Mouse (Mus musculus): ENCODE data around the gene Izumo3.
"Not testable (repeated sequence)": the region's sequence is repeated elsewhere in the genome, so short reads cannot be mapped to it uniquely, and the experiment has no call there.

Izumo3 gene

DNA sequence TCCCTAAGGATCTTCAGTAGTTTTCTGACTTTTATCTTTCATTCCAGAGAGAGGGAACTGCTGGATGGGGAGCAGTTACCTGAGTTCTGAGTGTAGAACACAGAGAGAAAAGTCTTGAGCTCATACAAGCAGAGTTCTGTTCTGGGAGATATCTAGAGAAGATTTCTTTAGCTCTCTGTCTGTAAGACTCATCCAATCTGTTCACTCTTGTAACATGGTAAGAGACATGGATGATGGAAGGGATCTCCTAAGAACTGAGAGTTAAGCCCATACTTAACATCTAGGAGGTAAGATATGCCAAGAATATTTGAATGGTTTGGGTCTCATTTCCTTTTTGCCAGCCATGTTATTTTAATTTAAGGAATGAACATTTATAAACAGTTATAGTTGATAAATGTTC, at the start of gene Izumo3:
TSS of gene Izumo3 (minus strand) at position 101 of the 400 bp plus-strand sequence.
- DNase-seq (ENCODE audit: low spot score) = no peak

DNA sequence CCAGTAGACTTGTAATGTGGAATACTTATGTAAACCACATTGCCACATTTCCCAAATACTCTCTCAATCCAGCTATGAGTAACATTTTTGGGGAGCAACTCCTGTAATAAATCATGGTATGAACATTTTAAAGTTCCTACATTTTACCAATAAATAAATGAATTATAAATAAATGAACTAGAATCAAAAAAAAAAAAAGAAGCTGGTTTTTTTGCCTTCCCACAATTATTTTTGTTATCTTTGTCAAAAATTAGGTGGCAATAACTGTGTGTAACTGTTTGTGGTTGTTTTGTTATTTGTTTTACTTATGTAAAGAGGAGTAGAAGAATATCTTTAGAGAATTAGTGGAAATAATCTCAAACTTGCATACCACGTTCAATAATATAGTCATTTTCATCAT, 44.6 kb upstream of the Izumo3 start, which contains the start of gene Gm12666:
TSS of gene Gm12666 (minus strand) at position 101 of the 400 bp plus-strand sequence.
- not testable (repeated sequence) for DNase-seq (ENCODE audit: low spot score)

DNA sequence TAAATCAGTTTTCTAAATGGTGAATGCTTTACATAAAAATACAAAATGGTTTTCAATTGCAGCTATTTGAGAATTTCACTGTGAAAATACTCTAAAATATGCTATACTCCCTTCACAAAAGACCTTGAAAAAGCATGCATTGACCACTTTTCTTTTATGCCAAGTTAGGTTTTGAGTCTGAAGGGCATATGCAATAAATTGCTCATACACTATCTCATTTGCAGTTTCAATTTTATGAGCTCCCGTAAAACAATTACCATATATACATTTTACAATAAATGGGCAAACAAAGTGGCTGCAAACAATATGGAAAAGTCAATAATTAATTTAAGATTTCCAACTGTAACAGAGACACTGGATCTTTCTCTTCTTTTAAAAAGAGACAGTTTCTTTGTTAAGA, 5.6 kb upstream of the Izumo3 start:
- no peak for DNase-seq (ENCODE audit: low spot score)

DNA sequence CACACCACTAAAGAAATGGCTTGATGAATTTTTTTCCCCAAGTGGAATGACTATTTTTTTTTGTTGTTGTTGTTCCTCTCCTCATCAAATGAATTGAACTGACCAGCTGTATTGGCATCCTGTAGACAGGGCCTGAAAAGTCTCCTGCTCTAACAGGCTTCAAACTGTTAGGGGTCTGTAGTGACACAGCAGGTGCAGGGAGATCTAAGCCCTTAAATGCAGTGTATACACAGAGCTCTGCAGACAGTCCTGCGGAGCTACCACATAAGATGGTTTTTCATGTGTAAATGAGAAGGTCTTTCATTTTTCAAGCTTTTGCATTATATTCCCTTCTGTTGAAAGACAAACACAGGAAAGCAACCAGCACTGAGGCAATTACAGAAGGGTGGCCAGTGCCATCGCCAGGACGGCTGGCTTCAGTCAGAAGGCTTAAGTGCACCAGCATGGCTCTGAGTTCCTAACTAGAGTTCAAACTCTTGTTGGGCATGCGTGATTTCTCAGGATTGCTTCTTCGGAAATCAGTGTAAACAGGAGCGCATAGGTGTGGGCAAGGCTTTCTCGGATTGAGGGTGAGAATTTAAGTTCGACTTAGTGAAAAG, 35.5 kb downstream of the Izumo3 start:
- no peak for DNase-seq (ENCODE audit: low spot score)

DNA sequence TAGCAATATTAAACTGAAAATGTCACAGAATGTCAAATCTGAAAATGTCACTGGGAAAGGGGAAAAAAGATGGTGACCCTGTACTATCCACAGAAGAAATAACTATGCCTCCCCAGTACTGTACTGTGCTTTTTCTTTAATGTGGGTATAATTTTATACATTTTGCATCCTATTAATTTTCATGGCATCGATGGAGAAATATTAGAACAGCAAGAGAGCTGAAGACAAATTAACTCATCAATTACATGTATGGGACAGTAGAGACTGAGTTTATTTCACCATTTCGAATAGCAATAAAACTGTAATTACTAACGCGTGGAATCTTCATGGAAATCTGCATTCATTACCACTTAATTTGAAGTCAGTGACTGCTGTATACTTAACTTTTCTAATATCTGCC, 49.6 kb downstream of the Izumo3 start:
- DNase-seq (ENCODE audit: low spot score) = no peak

DNA sequence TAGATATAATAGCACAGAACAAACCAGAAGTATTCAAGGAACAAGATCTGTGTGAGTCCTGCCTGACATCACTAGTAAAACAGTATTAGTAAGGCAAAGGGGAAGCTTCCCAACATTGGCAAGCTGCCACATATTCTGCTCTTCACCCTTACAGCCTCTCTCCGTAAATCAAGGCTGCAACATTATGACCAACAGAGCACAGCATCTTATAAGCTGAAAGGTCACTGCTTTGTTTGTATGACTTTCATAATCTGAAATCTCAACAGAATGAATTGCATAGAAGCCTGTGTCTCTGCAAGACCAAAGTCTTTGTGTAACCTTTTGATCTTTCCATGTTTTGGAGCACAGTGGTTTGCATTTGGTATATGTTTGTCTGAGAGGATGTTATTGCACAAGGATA, 51.1 kb downstream of the Izumo3 start:
- DNase-seq (ENCODE audit: low spot score) = no peak
